In genomic region chr3:88271859-88272258, GRCm38 (mm10) we compare ENCODE assay signal across 21 mouse cellular contexts. TPM values are rescaled to one million over a fixed set of nuclear protein-coding genes. Genes with fewer than 3 reads are reported as not detected.
DNase-seq lines count a peak whose midpoint lies in the region; TF ChIP-seq lines count a peak whose summit lies in the region.
"Had no signal": no experiment of that assay in that cellular context is flagged by ENCODE, and none has a peak within 500 bp of the region (broad histone marks: within the 10 kb centered on the region; RNA-seq: fewer than 3 reads in every experiment).

No protein-coding gene starts in this region.

- no peaks in the 10 kb centered on the region for H3K27me3 ChIP-seq in MEL (ENCODE audit: control insufficient read depth in 1 of 2, insufficient read depth in 2 of 2, low read length in 2 of 2)

- H3K4me1 ChIP-seq in MEL (ENCODE audit: control insufficient read depth in 1 of 2, insufficient read depth in 2 of 2, low read length in 2 of 2): peaks cover 2 to 13% of the 10 kb centered on the region in 2 experiments

- no peaks in the 10 kb centered on the region for H3K79me2 ChIP-seq in MEL (ENCODE audit: control insufficient read depth, insufficient read depth, low read length, poor library complexity)

- peaks cover 0 to 7% of the 10 kb centered on the region in 2 experiments; a peak in 2 of 4 replicates for H3K36me3 ChIP-seq in MEL (ENCODE audit: control insufficient read depth in 1 of 2, insufficient read depth in 2 of 2, low read length in 2 of 2)
- H3K36me3 ChIP-seq: G1E had no signal

- no peak for TF ChIP-seq CTCF in MEL (IDR thresholded peaks at IDR 0.05 in 2 of 3, conservative IDR thresholded peaks at IDR 0.05 in 1 of 3; ENCODE audit: control insufficient read depth in 1 of 3, insufficient read depth in 1 of 3, low read depth in 2 of 3, low read length in 3 of 3, poor library complexity in 1 of 3, severe bottlenecking in 1 of 3)

- H3K4me3 ChIP-seq in MEL (ENCODE audit: control insufficient read depth in 1 of 2, insufficient read depth in 1 of 2, low read depth in 2 of 2, low read length in 2 of 2): no peak overlapping the region

- no peaks in the 10 kb centered on the region for H3K9me3 ChIP-seq in MEL (replicated peaks; ENCODE audit: insufficient read depth, low read length)
- H3K9me3 ChIP-seq: G1E had no signal

- no peak for TF ChIP-seq POLR2A in MEL (IDR thresholded peaks at IDR 0.05; ENCODE audit: control insufficient read depth in 1 of 2, insufficient read depth in 1 of 2, low read depth in 1 of 2, low read length in 2 of 2, poor library complexity in 1 of 2)

- no peak for TF ChIP-seq EP300 in MEL (IDR thresholded peaks at IDR 0.05; ENCODE audit: low read depth in 1 of 2, low read length in 2 of 2)

- peak; percentile 29 for DNase-seq in MEL (ENCODE audit: low read depth, low spot score)
- DNase-seq in adrenal gland, adult 8-10 months: no peak
- DNase-seq: adrenal gland, adult 2 months; adrenal gland, postnatal 10 days; adrenal gland, postnatal 14 days; adrenal gland, postnatal 25 days; adrenal gland, postnatal 36 days; B cell, adult 2 months; cerebellum, adult 11 months; cerebellum, adult 11-12 months; cerebellum, adult 18-20 months; cerebellum, adult 2 months; cerebellum, adult 8-10 months; cerebellum, adult 9-10 months had no signal

- no peak overlapping the region for H3K9ac ChIP-seq in MEL (ENCODE audit: control insufficient read depth, low read depth, low read length, poor library complexity, severe bottlenecking)

- TF ChIP-seq RAD21 in MEL (IDR thresholded peaks at IDR 0.05; ENCODE audit: low read depth, low read length): no peak

- no peak overlapping the region for H3K27ac ChIP-seq in MEL (ENCODE audit: control insufficient read depth, low read depth, low read length)

TF ChIP-seq in MEL, 35 proteins besides CTCF, POLR2A, EP300 and RAD21:
- peak; percentile 99 for TF ChIP-seq TBP (IDR thresholded peaks at IDR 0.05; ENCODE audit: low read depth, low read length)
- no peak for TF ChIP-seq MEF2A (IDR thresholded peaks at IDR 0.05; ENCODE audit: extremely low read depth, insufficient replicate concordance, low read depth, low read length, poor library complexity, severe bottlenecking)

RNA-seq across cellular contexts. Expression of gene Gm38392, which starts 15.2 kb away (rescaled TPM):
- 0.39 and 0.69 TPM in 2 replicates for total RNA-seq in MEL (2012; rRNA removed)
- polyA plus RNA-seq in MEL (2012; ENCODE audit: insufficient read depth in 1 of 2, insufficient read length in 2 of 2, low read depth in 1 of 2, low replicate concordance in 2 of 2, missing spikeins in 1 of 2): under 1 TPM in 1 of 2 experiments, not detected in 1; 0.84 TPM
- 1 to 10 TPM; 1.3 to 3.1 (median 2.3) TPM for total RNA-seq in adrenal gland, adult 8-10 months (2022)
- total RNA-seq: CH12.LX, G1E had no signal
- polyA plus RNA-seq: activated CD4-positive, CD25-positive, alpha-beta regulatory T cell, adult 4 months; adrenal gland, adult 2 months; brain, embryonic 14.5 days; C2C12; CD4-positive, CD25-positive, alpha-beta regulatory T cell, adult 4 months; cerebellum, adult 2 months; G1E had no signal

RNA-seq across cellular contexts. Expression of gene Rhbg, which starts 17.4 kb away (rescaled TPM):
- total RNA-seq in MEL (2012; rRNA removed): not detected in 2 replicates
- polyA plus RNA-seq in MEL (2012; ENCODE audit: insufficient read depth in 1 of 2, insufficient read length in 2 of 2, low read depth in 1 of 2, low replicate concordance in 2 of 2, missing spikeins in 1 of 2): not detected
- total RNA-seq in adrenal gland, adult 8-10 months (2022): 10 to 100 TPM; 12.0 to 27.5 (median 17.3) TPM
- total RNA-seq: G1E had no signal
- polyA plus RNA-seq: activated CD4-positive, CD25-positive, alpha-beta regulatory T cell, adult 4 months; C2C12; CD4-positive, CD25-positive, alpha-beta regulatory T cell, adult 4 months; G1E; Patski had no signal

RNA-seq across cellular contexts. Expression of gene Tsacc, which starts 24.9 kb away (rescaled TPM):
- 26.7 and 34.1 TPM in 2 replicates for total RNA-seq in MEL (2012; rRNA removed)
- 10 to 100 TPM in 1 of 2 experiments, not detected in 1; 41.1 TPM for polyA plus RNA-seq in MEL (2012; ENCODE audit: insufficient read depth in 1 of 2, insufficient read length in 2 of 2, low read depth in 1 of 2, low replicate concordance in 2 of 2, missing spikeins in 1 of 2)
- 1 to 10 TPM; 6.2 to 9.3 (median 8.2) TPM for total RNA-seq in adrenal gland, adult 8-10 months (2022)

RNA-seq across cellular contexts. Expression of gene Cct3, which starts 25.1 kb away (rescaled TPM):
- total RNA-seq in MEL (2012; rRNA removed): 1,548 and 1,549 TPM in 2 replicates
- polyA plus RNA-seq in MEL (2012; ENCODE audit: insufficient read depth in 1 of 2, insufficient read length in 2 of 2, low read depth in 1 of 2, low replicate concordance in 2 of 2, missing spikeins in 1 of 2): 1,000 to 10,000 TPM in 1 of 2 experiments, 100 to 1,000 TPM in 1; 777 to 1,271 TPM
- 100 to 1,000 TPM; 250 to 360 (median 279) TPM for total RNA-seq in adrenal gland, adult 8-10 months (2022)

RNA-seq across cellular contexts. Expression of gene Glmp, which starts 53.0 kb away (rescaled TPM):
- 47.6 and 48.3 TPM in 2 replicates for total RNA-seq in MEL (2012; rRNA removed)
- 100 to 1,000 TPM in 1 of 2 experiments, not detected in 1; 181 TPM for polyA plus RNA-seq in MEL (2012; ENCODE audit: insufficient read depth in 1 of 2, insufficient read length in 2 of 2, low read depth in 1 of 2, low replicate concordance in 2 of 2, missing spikeins in 1 of 2)
- 100 to 1,000 TPM; 233 to 293 (median 254) TPM for total RNA-seq in adrenal gland, adult 8-10 months (2022)

Comparison
In these comparisons a context has a peak if more than half of its experiments do, and no peak if none do; other contexts are left out.
1. RNA of gene Rhbg, which starts 17.4 kb away (total RNA-seq): 12.0 to 27.5 TPM in adrenal gland, adult 8-10 months; not detected in MEL; every median in the first group is over 10 times any median in the second.